Mouse (Mus musculus) gastrocnemius, postnatal 10 days (tissue): ENCODE data around the gene Carns1. TPM values are rescaled to one million over a fixed set of nuclear protein-coding genes. Genes with fewer than 3 reads are reported as not detected.
"Not testable (repeated sequence)": the region's sequence is repeated elsewhere in the genome, so short reads cannot be mapped to it uniquely, and the experiment has no call there.

Experiments
- DNase-seq: peaks from one replicate; pipeline ENCODE4 v3.0.0; 2021; ENCODE audit warnings: mixed read lengths
- total RNA-seq, 2 experiments: library from RNA; stranded (reverse); gene quantifications; 2 replicates each; pipeline ENCODE4 v1.2.3; 2021

The Carns1 gene
- total RNA-seq, 2 experiments from 2014 or later: 33.1 to 47.1 TPM

DNA sequence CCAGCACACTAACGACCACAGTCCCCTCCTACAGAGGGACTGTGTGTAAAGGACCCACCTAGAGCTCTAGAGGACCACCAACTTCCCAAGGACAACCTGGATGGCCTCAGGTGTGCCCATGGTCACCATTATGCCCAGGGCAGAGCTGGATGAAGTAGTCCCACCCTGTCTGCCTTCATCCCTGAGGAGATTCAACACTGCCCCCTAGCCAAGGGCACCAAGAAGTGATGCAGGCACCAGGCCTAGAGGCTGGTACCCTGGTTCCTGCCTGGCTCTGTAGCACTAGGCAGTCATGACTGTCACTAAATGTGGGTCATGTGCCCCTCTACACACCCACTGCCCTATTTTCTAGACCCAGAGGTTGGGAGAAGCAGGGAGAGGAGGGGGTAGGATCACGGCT is 43.5 kb downstream of the Carns1 start:
- no peak for DNase-seq

GRCm38 (mm10) chr19:4131075-4131474 is 44.2 kb downstream of the Carns1 start:
- no peak for DNase-seq

GRCm38 (mm10) chr19:4130106-4130505 is 45.2 kb downstream of the Carns1 start:
- DNase-seq: no peak

GRCm38 (mm10) chr19:4129462-4129861 is 45.8 kb downstream of the Carns1 start:
- no peak for DNase-seq

GRCm38 (mm10) chr19:4126759-4127495 is 48.4 kb downstream of the Carns1 start:
- no peak for DNase-seq

DNA sequence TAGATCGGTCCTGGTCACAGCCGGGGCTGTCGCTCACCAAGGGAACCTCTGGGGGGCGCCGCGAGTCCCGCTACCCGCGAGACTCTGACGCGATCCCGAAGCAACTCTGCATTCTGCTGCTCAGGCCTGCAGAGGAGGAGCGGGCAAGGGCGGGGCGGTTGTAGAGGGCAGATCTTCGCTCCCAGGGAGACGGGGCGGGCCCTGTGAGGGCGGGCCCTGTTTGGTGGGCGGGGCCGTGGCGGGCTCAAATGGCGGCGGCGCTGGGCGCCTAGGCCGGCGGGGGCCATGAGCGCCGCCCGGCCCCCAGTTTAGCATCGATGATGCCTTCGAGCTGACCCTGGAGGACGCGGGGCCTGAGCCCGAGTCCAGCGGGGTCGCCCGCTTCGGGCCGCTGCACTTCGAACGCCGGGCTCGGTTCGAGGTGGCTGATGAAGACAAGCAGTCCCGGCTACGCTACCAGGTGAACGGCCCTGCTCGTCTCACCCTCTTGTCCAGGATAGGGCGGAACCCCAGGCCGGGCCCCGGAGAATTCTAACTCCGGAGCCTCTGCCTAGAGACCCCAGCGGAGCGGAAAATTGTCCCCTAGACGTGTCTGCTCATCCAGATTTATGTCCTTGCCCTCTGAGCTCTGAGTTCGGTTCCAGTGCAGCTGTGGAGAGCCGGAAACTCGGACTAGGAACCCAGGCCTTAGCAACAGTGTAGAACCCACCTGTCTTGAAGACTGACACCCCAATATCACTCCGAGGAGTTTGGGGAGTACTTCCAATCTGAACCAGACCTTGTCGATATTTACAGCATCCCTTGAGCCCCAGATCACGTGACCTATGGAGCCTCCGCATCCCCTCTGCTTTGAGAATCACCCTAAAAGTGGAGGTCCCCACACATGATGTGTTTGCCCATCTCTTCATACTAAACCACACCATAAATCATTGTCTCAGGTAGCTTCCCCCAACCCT is 49.3 kb downstream of the Carns1 start, which contains the start of gene Aip:
Gene Aip, minus strand, starts transcription at position 118 of the 956 bp plus-strand sequence.
- peak; percentile 96 for DNase-seq

DNA sequence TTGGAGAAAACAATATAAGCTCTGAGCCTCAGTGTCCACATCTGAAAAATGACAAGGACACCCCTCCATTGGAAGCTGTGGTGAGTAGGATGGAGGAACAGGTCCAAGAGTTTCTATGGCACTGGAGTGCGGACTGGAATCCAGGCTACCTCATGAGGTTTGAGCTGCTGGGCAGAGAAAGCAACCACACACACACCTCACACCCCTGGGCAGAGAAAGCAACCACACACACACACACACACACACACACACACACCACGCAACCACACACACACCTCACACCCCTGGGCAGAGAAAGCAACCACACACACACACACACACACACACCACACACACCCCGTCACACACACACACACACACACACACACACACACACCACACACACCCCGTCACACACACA is 50.0 kb downstream of the Carns1 start:
- DNase-seq: peak; percentile 37

- DNase-seq: no peak
Measured at GRCm38 (mm10) chr19:4124432-4124831, 50.8 kb downstream of the Carns1 start.

- DNase-seq: no peak
Measured at GRCm38 (mm10) chr19:4122411-4123370, 52.6 kb downstream of the Carns1 start.

GRCm38 (mm10) chr19:4121896-4122295 is 53.4 kb downstream of the Carns1 start:
- DNase-seq: not testable (repeated sequence)

GRCm38 (mm10) chr19:4121097-4121805 is 54.0 kb downstream of the Carns1 start:
- peak; percentile 99 for DNase-seq

DNA sequence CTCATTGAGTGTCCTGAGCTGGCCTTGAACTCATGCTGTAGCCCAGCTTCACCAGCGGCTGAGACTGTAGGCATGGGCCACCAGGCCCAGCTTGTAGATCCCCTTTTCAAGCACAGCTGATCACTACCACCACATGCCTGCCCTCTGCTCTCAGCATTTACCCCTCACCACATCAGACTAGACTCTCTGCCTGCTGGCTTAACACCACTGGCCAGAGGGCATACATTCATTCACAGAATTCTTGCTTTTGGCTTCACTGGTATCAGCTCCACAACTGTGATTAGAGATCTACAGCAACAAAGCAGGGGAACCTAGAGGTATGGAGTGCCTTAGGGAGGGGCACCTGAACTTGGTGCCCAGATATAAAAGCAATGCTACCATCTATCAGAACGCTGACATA is 54.8 kb downstream of the Carns1 start:
- DNase-seq: no peak

DNA sequence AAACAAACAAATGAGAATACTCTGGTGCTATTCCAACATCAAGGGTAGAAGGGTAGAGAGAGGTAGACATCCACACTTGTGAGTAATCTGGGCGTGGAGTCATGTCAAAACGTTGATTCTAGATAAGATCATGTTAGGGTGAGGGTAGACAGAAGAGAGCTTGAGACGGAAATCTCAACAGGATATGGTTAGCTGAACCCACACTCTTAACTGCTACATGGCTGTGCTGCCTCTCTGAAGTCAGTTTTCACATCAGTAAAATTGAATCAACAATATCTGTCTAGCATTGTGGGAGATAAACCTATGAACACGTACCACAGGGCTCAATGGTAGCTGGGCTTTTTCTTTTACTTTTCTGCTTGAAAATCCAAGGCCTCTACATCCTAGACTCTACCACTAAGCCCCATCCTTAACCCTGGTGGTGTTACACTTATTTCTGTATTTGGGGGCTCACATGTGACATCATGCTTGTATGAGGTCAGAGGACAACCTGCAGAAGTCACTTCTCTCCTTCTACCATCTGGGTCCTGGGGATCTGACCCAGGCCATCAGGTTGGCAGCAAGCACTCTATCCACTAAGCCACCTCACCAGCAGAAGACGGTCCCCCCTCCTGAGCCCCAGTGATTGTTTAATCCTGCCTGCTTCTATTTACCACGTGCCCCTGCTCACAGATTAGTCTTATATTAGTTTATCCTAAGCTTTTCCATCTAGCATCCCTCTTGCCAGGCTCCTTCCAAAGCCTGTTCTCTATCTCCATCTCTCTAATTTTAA is 55.4 kb downstream of the Carns1 start:
- DNase-seq: no peak

DNA sequence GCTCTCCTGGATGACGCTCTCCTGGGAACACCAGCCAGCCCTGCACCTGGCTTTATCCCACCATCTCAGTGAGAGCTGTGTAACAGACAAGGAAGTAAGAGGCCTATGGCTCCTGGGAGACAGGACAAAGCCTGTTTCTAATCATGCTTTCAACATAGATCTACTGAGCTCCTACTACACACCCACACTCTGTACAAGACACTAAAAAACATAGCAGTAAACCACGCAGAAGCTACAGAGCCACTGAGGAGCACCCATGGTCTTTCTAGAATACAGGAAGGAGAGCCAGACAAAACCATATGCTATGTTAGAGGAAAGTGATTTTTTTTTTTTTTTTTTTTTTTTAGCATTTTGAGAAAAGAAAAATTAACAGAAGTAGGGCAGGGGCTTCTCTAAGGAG is 56.9 kb downstream of the Carns1 start:
- no peak for DNase-seq

GRCm38 (mm10) chr19:4117006-4117405 is 58.3 kb downstream of the Carns1 start:
- DNase-seq: no peak

DNA sequence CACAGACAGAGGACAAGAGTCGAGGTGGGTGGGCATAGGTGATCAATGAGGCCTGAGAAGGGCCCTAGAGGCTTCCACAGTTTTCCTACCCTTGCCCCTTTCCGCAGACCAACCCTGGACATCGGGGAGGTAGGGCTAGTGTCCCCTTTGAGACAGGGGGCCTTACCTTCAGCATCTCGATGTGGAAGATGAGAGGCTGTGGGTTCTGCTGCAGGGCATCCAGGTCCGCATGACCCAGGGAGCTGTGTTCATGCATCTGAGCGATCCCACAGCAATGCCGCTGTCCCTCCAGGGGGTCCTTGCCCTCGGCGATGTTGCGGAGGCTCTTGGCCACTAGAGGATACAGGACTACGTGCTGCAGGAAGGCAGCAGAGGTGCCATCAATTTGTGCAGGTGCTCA is 59.5 kb downstream of the Carns1 start:
- DNase-seq: no peak

GRCm38 (mm10) chr19:4115144-4115543 is 60.1 kb downstream of the Carns1 start:
- no peak for DNase-seq

DNA sequence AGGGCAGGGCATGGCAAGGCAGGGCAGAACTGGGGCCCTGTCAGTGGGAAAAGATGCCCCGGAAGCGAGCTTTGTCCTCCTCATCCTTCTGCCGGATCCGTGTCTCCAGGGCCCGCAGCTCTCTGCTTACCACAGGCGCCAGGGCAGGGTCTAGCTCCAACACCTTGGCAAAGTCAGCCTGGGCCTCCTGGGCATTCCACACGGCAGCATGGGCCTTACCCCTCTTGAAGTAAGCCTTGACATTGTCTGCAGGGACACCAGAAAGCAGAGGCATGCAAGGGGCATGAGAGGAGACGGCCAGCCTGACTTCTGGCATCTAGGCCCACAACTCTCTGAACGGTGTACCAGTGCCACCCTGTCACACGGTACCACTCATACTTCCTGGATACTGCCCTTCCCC is 60.7 kb downstream of the Carns1 start:
- DNase-seq: no peak
